Mouse (Mus musculus) cerebellum, adult 2 months (tissue): ENCODE measurements around the gene Serpina1b.

Experiments
- CTCF ChIP-seq: fragments of 200-500 bp; IDR thresholded peaks from 2 replicates; pipeline ENCODE4 v1.5.1; 2011; ENCODE audit warnings: low read depth, mild to moderate bottlenecking, control low read depth, low read length, moderate library complexity, borderline replicate concordance; ENCODE audit not compliant: insufficient read depth
- POLR2A ChIP-seq: fragments of 200-500 bp; IDR thresholded peaks from 2 replicates; pipeline ENCODE4 v1.6.1; 2011; ENCODE audit warnings: low read length, control low read depth, borderline replicate concordance; ENCODE audit not compliant: insufficient read depth

DNA sequence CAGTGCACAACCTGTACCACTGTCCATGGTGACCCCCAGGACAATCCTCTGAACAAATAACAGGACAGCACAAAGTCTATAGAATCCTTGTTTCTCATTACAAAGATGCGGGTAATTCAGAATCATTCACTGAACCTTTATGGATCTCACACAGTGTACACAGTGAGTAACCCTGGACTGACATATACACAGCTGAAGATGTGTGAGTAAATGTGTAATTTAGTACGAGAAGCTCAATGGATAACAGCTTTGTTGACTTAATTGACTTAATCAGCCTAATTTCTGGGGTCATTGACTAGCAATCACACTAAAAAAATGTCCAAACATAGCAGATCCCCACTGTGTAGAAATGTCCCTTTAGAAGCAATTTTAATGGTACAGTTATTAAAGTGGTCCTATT is 149.0 kb downstream of the Serpina1b start:
- TF ChIP-seq CTCF (no peak), POLR2A (no peak)
